Mouse (Mus musculus) inflammation-experienced regulatory T-cells (primary cell): ENCODE measurements around the gene Dock8. TPM values are rescaled to one million over a fixed set of nuclear protein-coding genes. Genes with fewer than 3 reads are reported as not detected.

Experiments used
- polyA plus RNA-seq, 2 experiments: library from polyadenylated mRNA; unstranded; fragments of 100-300 nt; shearing (Covaris generic); gene quantifications; one replicate each; pipeline ENCODE4 v1.2.1; 2017

The Dock8 gene
- 100 to 1,000 TPM; 152 to 169 TPM for polyA plus RNA-seq

GRCm38 (mm10) chr19:24999201-24999886 lies at the start of gene Dock8:
TSS of gene Dock8 (plus strand) at chr19:24999534.

GRCm38 (mm10) chr19:24961172-24961962 lies 38.0 kb upstream of the Dock8 start, which contains the start of gene Cbwd1:
TSS of gene Cbwd1 (minus strand) at chr19:24961610.

GRCm38 (mm10) chr19:25236596-25237491 lies 237.5 kb downstream of the Dock8 start, which contains the start of gene Kank1:
TSS of gene Kank1 (plus strand) at chr19:25236975.

Other genes starting within 250 kb of the Dock8 start
- under 1 TPM; 0.19 to 0.73 TPM for gene Pgm5, start 137.7 kb upstream of the Dock8 start, polyA plus RNA-seq
- gene Gm10053, start 123.8 kb upstream of the Dock8 start, polyA plus RNA-seq: 100 to 1,000 TPM; 140 to 171 TPM
- under 1 TPM in 1 of 2 experiments, not detected in 1; 0.12 TPM for gene Foxd4, start 98.3 kb upstream of the Dock8 start, polyA plus RNA-seq
- 10 to 100 TPM; 15.3 to 22.4 TPM for gene Cbwd1, start 37.9 kb upstream of the Dock8 start, polyA plus RNA-seq
- 1 to 10 TPM in 1 of 2 experiments, under 1 TPM in 1; 0.28 to 1.2 TPM for gene Kank1, start 237.4 kb downstream of the Dock8 start, polyA plus RNA-seq